Mouse (Mus musculus) CH12.LX (cell line): ENCODE results near the gene Zfhx3. TPM values are rescaled to one million over a fixed set of nuclear protein-coding genes. Genes with fewer than 3 reads are reported as not detected.

Source experiments
- DNase-seq: peaks from one replicate; pipeline ENCODE4 v3.0.0-alpha.2; 2013; ENCODE audit errors: extremely low read depth
- H3K27ac ChIP-seq: 2 replicates; pipeline ENCODE4 v1.5.1; 2012; ENCODE audit warnings: low read depth, mild to moderate bottlenecking, control low read depth, moderate library complexity; ENCODE audit not compliant: insufficient read depth
- H3K27me3 ChIP-seq: replicated peaks from 2 replicates; pipeline ENCODE3; 2012; ENCODE audit warnings: inconsistent platforms
- H3K36me3 ChIP-seq, 2 experiments: replicated peaks in 1 of 2; 2 replicates each; pipeline versions ENCODE3 to v1.6.1; 2012; ENCODE audit warnings: inconsistent platforms in 1 of 2, low read length in 1 of 2, mild to moderate bottlenecking in 1 of 2, mixed read lengths in 1 of 2, moderate library complexity in 1 of 2; ENCODE audit not compliant: control insufficient read depth in 1 of 2, insufficient read depth in 1 of 2
- H3K4me1 ChIP-seq, 2 experiments: 2 replicates each; pipeline ENCODE4 v1.6.1; 2012; ENCODE audit warnings: inconsistent platforms in 1 of 2, moderate library complexity in 1 of 2; ENCODE audit not compliant: insufficient read depth in 2 of 2, control insufficient read depth in 1 of 2
- H3K4me2 ChIP-seq: 2 replicates; pipeline ENCODE4 v1.6.1; 2012; ENCODE audit warnings: low read depth, mild to moderate bottlenecking, control low read depth; ENCODE audit not compliant: poor library complexity, insufficient read depth, severe bottlenecking
- H3K4me3 ChIP-seq, 3 experiments: fragments of 150-350 bp in 1 of 3; sonication (generic) in 1 of 3; replicated peaks in 1 of 3; 2 replicates each; pipeline versions ENCODE3 to v1.5.1; 2011 to 2012; ENCODE audit warnings: low read depth in 2 of 3, low read length in 2 of 3, mild to moderate bottlenecking in 2 of 3, moderate library complexity in 2 of 3, control low read depth in 1 of 3, improper control_type of control experiment in 1 of 3, inconsistent platforms in 1 of 3, mixed read lengths in 1 of 3; ENCODE audit not compliant: poor library complexity in 1 of 3
- H3K79me2 ChIP-seq: replicated peaks from 2 replicates; pipeline ENCODE4 v1.6.1; 2012; ENCODE audit warnings: mild to moderate bottlenecking, moderate library complexity; ENCODE audit not compliant: control insufficient read depth, poor library complexity, insufficient read depth, severe bottlenecking; ENCODE audit errors: extremely low read depth
- H3K9ac ChIP-seq: 2 replicates; pipeline ENCODE4 v1.6.1; 2012; ENCODE audit warnings: low read depth, mild to moderate bottlenecking, control low read depth, moderate library complexity; ENCODE audit not compliant: insufficient read depth
- H3K9me3 ChIP-seq: replicated peaks from 2 replicates; pipeline ENCODE3; 2012; ENCODE audit warnings: low read length, inconsistent platforms, mixed read lengths
- BHLHE40 ChIP-seq: IDR thresholded peaks from 2 replicates; pipeline ENCODE4 v1.6.1; 2011; ENCODE audit warnings: mild to moderate bottlenecking, low read depth, low read length, improper control_type of control experiment
- CHD1 ChIP-seq: IDR thresholded peaks from 2 replicates; pipeline ENCODE4 v1.6.1; 2012; ENCODE audit warnings: low read depth, low read length, improper control_type of control experiment, inconsistent platforms
- CHD2 ChIP-seq: IDR thresholded peaks from 2 replicates; pipeline ENCODE4 v1.6.1; 2011; ENCODE audit warnings: low read length, improper control_type of control experiment
- CTCF ChIP-seq, 2 experiments: IDR thresholded peaks in 1 of 2; conservative IDR thresholded peaks in 1 of 2; 2 replicates each; pipeline ENCODE4 v1.5.1; 2011 to 2012; ENCODE audit warnings: low read depth in 2 of 2, low read length in 2 of 2, improper control_type of control experiment in 1 of 2, inconsistent platforms in 1 of 2, mild to moderate bottlenecking in 1 of 2, moderate library complexity in 1 of 2
- E2F4 ChIP-seq: IDR thresholded peaks from 2 replicates; pipeline ENCODE4 v1.6.1; 2011; ENCODE audit warnings: low read depth, low read length, improper control_type of control experiment; ENCODE audit not compliant: insufficient replicate concordance
- ELF1 ChIP-seq: IDR thresholded peaks from 2 replicates; pipeline ENCODE4 v1.6.1; 2014; ENCODE audit warnings: low read depth, mild to moderate bottlenecking, inconsistent platforms, low read length, improper control_type of control experiment
- ETS1 ChIP-seq: conservative IDR thresholded peaks from 2 replicates; pipeline ENCODE4 v1.6.1; 2012; ENCODE audit warnings: low read depth, mild to moderate bottlenecking, inconsistent platforms, low read length, improper control_type of control experiment, moderate library complexity
- GABPA ChIP-seq: IDR thresholded peaks from 2 replicates; pipeline ENCODE4 v1.6.1; 2012; ENCODE audit warnings: low read depth, low read length, improper control_type of control experiment, inconsistent platforms; ENCODE audit not compliant: insufficient replicate concordance
- HCFC1 ChIP-seq: IDR thresholded peaks from 2 replicates; pipeline ENCODE4 v1.6.1; 2012; ENCODE audit warnings: low read depth, mild to moderate bottlenecking, inconsistent platforms, low read length, improper control_type of control experiment
- IRF4 ChIP-seq: IDR thresholded peaks from 2 replicates; pipeline ENCODE4 v1.6.1; 2014; ENCODE audit warnings: low read depth, mild to moderate bottlenecking, inconsistent platforms, low read length, improper control_type of control experiment
- JUN ChIP-seq: IDR thresholded peaks from 2 replicates; pipeline ENCODE4 v1.6.1; 2011; ENCODE audit warnings: low read depth, mild to moderate bottlenecking, low read length, improper control_type of control experiment, moderate library complexity; ENCODE audit not compliant: insufficient read depth
- KAT2A ChIP-seq: IDR thresholded peaks from 2 replicates; pipeline ENCODE4 v1.6.1; 2012; ENCODE audit warnings: low read length, improper control_type of control experiment, inconsistent platforms; ENCODE audit not compliant: insufficient replicate concordance
- MAFK ChIP-seq: IDR thresholded peaks from 2 replicates; pipeline ENCODE4 v1.6.1; 2011; ENCODE audit warnings: low read length, improper control_type of control experiment; ENCODE audit not compliant: insufficient replicate concordance
- NRF1 ChIP-seq: IDR thresholded peaks from 2 replicates; pipeline ENCODE4 v1.6.1; 2014; ENCODE audit warnings: low read depth, mild to moderate bottlenecking, inconsistent platforms, low read length, improper control_type of control experiment, moderate library complexity
- POLR2A ChIP-seq: IDR thresholded peaks from 2 replicates; pipeline ENCODE4 v1.6.1; 2011; ENCODE audit warnings: low read depth, mild to moderate bottlenecking, improper control_type of control experiment, low read length
- RAD21 ChIP-seq: IDR thresholded peaks from 2 replicates; pipeline ENCODE4 v1.6.1; 2011; ENCODE audit warnings: low read depth, mild to moderate bottlenecking, low read length, improper control_type of control experiment, moderate library complexity
- SMC3 ChIP-seq: IDR thresholded peaks from 2 replicates; pipeline ENCODE4 v1.6.1; 2011; ENCODE audit warnings: low read depth, low read length, improper control_type of control experiment
- TBP ChIP-seq: conservative IDR thresholded peaks from 2 replicates; pipeline ENCODE4 v1.6.1; 2011; ENCODE audit warnings: low read depth, low read length, improper control_type of control experiment
- UBTF ChIP-seq: IDR thresholded peaks from 2 replicates; pipeline ENCODE4 v1.6.1; 2012; ENCODE audit warnings: low read depth, mild to moderate bottlenecking, inconsistent platforms, low read length, improper control_type of control experiment, moderate library complexity
- ZKSCAN1 ChIP-seq: IDR thresholded peaks from 2 replicates; pipeline ENCODE4 v1.6.1; 2012; ENCODE audit warnings: low read depth, inconsistent platforms, low read length, improper control_type of control experiment, borderline replicate concordance
- dilution Hi-C: fragments of 300-500 bp; cut with MboI; formaldehyde crosslinking; loops from 2 replicates; pipeline ENCODE4 v1.14.3; 2020; ENCODE audit warnings: low sequenced_read_pairs; ENCODE audit not compliant: extremely low pct_unique_long_range_greater_than_20kb, extremely low pct_ligation_motif_present
- in situ Hi-C: fragments of 300-500 bp; cut with MboI; formaldehyde crosslinking; loops from 3 replicates; pipeline ENCODE4 v1.14.3; 2019; ENCODE audit warnings: low sequenced_read_pairs, low pct_ligation_motif_present, low pct_unique_long_range_greater_than_20kb, mixed read lengths
- polyA plus RNA-seq: library from polyadenylated mRNA; unstranded; fragments of >175 nt; gene quantifications from 2 replicates; pipeline ENCODE4 v1.2.1, GENCODE M21; 2012; ENCODE audit warnings: low read depth; ENCODE audit not compliant: insufficient read length
- total RNA-seq, 2 experiments: library from RNA; depleted of rRNA; stranded (reverse); fragments of 300-350 nt in 1 of 2; fragments of >200 nt in 1 of 2; gene quantifications; 2 replicates each; pipeline ENCODE4 v1.2.3; 2012 to 2014

Zfhx3 gene
- total and polyA plus RNA-seq, 3 experiments, result 0.05 to 0.76 (median 0.68) TPM

DNA sequence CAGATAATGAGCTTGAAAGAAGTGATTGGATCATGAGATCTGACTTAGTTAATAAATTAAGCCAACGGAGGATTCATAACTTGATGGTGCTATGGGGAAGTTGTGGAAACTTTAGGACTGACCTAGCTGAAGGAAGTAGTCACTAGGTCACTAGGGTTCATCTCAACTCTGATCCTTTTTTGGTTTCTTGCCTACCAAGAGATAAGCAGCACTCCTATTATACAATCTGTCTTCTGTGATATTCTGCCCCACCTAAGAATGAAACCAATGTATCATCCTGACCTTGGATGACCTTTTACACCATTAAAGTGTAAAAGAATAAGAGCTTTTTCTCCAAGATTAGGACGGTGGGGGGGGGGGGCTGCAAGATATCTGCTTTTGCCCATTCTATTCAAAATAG lies 1042.5 kb downstream of the Zfhx3 start:
- DNase-seq, result no peak
- H3K79me2 ChIP-seq, result no peaks in the 10 kb centered on the region
- no peaks in the 10 kb centered on the region for H3K4me1 ChIP-seq
- TF ChIP-seq ZKSCAN1 (no peak), CTCF (conservative IDR thresholded peaks at IDR 0.05 in 1 of 2, IDR thresholded peaks at IDR 0.05 in 1 of 2; ENCODE audit: low read depth in 2 of 2, low read length in 2 of 2) (no peak), CHD1 (no peak), UBTF (no peak)
- no peak overlapping the region for H3K4me3 ChIP-seq
- H3K36me3 ChIP-seq, result no peaks in the 10 kb centered on the region
- H3K27me3 ChIP-seq, result no peaks in the 10 kb centered on the region
- no peak overlapping the region for H3K9ac ChIP-seq
- H3K9me3 ChIP-seq, result peaks cover 5% of the 10 kb centered on the region
- in situ Hi-C loops (no loop called here), dilution Hi-C loops (no loop called here)
- H3K4me2 ChIP-seq, result no peak overlapping the region
- H3K27ac ChIP-seq, result no peak overlapping the region

- H3K4me1 ChIP-seq, result peaks cover 3% of the 10 kb centered on the region in 2 experiments; a peak in 1 of 4 replicates
- no peak overlapping the region for H3K4me2 ChIP-seq
- dilution Hi-C loops (no loop called here), in situ Hi-C loops (no loop called here)
- no peaks in the 10 kb centered on the region for H3K9me3 ChIP-seq
- DNase-seq, result no peak
- no peaks in the 10 kb centered on the region for H3K36me3 ChIP-seq
- no peak overlapping the region for H3K9ac ChIP-seq
- H3K79me2 ChIP-seq, result no peaks in the 10 kb centered on the region
- H3K4me3 ChIP-seq, result no peak overlapping the region
- no peak for TF ChIP-seq ETS1
- TF ChIP-seq UBTF, result no peak
- no peak for TF ChIP-seq TBP
- no peak for TF ChIP-seq RAD21
- no peak for TF ChIP-seq E2F4
- no peak for TF ChIP-seq BHLHE40
- TF ChIP-seq CHD2, result no peak
- no peak for TF ChIP-seq KAT2A
- no peak for TF ChIP-seq NRF1
- TF ChIP-seq POLR2A, result no peak
- no peak for TF ChIP-seq HCFC1
- no peak for TF ChIP-seq IRF4
- TF ChIP-seq MAFK, result no peak
- TF ChIP-seq SMC3, result no peak
- no peak for TF ChIP-seq JUN
- TF ChIP-seq ELF1, result no peak
- TF ChIP-seq GABPA, result no peak
- H3K27me3 ChIP-seq, result no peaks in the 10 kb centered on the region
- H3K27ac ChIP-seq, result no peak overlapping the region
These were observed 1047.4 kb downstream of the Zfhx3 start for GRCm38 (mm10) chr8:108989841-108990240.
